Mouse (Mus musculus) heart, embryonic 11.5 days (tissue): ENCODE measurements around the gene Cib3. TPM values are rescaled to one million over a fixed set of nuclear protein-coding genes. Genes with fewer than 3 reads are reported as not detected.

Source experiments
- ATAC-seq: fragments of 200-750 bp; cut with Nextera tagmentation; replicated peaks from 2 replicates; pipeline ENCODE4 v1.8.0; 2017; ENCODE audit warnings: moderate library complexity; ENCODE audit not compliant: insufficient number of reproducible peaks, low FRiP score, low TSS enrichment
- H3K27ac ChIP-seq: fragments of 300-500 bp; sonication (generic); 2 replicates; pipeline ENCODE4 v1.5.1; 2014; ENCODE audit warnings: mild to moderate bottlenecking, low read depth, low read length
- H3K27me3 ChIP-seq: fragments of 300-500 bp; sonication (generic); 2 replicates; pipeline ENCODE4 v1.6.1; 2014; ENCODE audit warnings: mild to moderate bottlenecking, low read length, mixed read lengths; ENCODE audit not compliant: control insufficient read depth, insufficient read depth
- H3K36me3 ChIP-seq: fragments of 300-500 bp; sonication (generic); 2 replicates; pipeline ENCODE4 v1.6.1; 2014; ENCODE audit warnings: mild to moderate bottlenecking, low read length, moderate library complexity, mixed read lengths; ENCODE audit not compliant: control insufficient read depth, insufficient read depth
- H3K4me1 ChIP-seq: fragments of 300-500 bp; sonication (generic); 2 replicates; pipeline ENCODE4 v1.6.1; 2014; ENCODE audit warnings: low read length; ENCODE audit not compliant: control insufficient read depth, insufficient read depth
- H3K4me2 ChIP-seq: fragments of 300-500 bp; sonication (generic); 2 replicates; pipeline ENCODE4 v1.6.1; 2014; ENCODE audit warnings: mild to moderate bottlenecking, moderate library complexity
- H3K4me3 ChIP-seq: fragments of 300-500 bp; sonication (generic); 2 replicates; pipeline ENCODE4 v1.5.1; 2014; ENCODE audit warnings: low read depth, low read length
- H3K9ac ChIP-seq: fragments of 300-500 bp; sonication (generic); 2 replicates; pipeline ENCODE4 v1.6.1; 2014; ENCODE audit warnings: mild to moderate bottlenecking, low read depth, low read length, moderate library complexity
- H3K9me3 ChIP-seq: fragments of 300-500 bp; sonication (generic); replicated peaks from 2 replicates; pipeline ENCODE4 v1.6.1; 2016; ENCODE audit warnings: low read length; ENCODE audit not compliant: control insufficient read depth
- WGBS: fragments of 180-500 bp; shearing (Covaris S2); extraction: QIAGEN DNeasy Blood & Tissue Kit; methylation state at CpG from one replicate; pipeline ENCODE4 v1.1.7; 2014; ENCODE audit not compliant: insufficient replicate concordance; 5-methylcytosine and 5-hydroxymethylcytosine counted together
- polyA plus RNA-seq: library from polyadenylated mRNA; unstranded; fragments of >200 nt; fragmentation: Nextera tagmentation; extraction: Ambion mirVana; gene quantifications from 2 replicates; pipeline ENCODE4 v1.2.1, GENCODE M21; 2014

The Cib3 gene
- polyA plus RNA-seq, 1 experiment from 2014 or later, result not detected

DNA sequence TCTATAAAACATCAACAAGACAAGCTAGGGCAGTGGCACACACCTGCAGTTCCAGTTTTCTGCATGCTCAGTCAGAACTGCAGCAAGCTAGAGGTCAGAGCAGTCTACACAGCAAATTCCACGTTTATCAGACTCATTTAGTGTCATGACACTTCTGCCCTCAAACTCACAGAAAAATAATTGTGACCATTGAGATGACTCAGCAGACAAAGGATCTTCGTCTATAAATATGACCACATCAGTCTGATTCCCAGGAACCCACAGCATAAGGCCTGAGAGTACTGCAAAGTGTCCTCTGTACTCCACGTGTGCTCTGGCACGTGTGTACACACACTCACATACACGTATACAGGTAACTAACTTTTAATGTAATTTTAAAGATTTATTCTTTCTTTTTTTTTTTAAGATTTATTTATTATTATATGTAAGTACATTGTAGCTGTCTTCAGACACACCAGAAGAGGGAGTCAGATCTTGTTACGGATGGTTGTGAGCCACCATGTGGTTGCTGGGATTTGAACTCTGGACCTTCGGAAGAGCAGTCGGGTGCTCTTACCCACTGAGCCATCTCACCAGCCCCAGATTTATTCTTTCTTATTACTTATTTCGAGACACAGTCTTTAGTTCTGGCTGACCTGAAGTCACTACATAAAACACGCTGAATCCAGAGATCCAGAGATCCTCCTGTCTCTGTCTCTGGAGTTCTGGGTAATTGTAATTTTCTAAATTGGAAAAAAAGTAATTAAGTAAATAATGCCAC lies 6.3 kb upstream of the Cib3 start:
- H3K36me3 ChIP-seq, result peaks cover 14% of the 10 kb centered on the region
- H3K27ac ChIP-seq, result peak overlapping the region; percentile 78; the same call in 1 of the 2 replicates
- H3K4me2 ChIP-seq, result peak overlapping the region; percentile 89
- H3K27me3 ChIP-seq, result 0 out of 2 replicates have a peak, but pooled peaks cover 3% of the 10 kb centered on the region
- ATAC-seq, result no peak
- no peaks in the 10 kb centered on the region for H3K9me3 ChIP-seq
- 79% methylated on average over 9 of the region's 10 CpGs for WGBS
- peaks cover 10% of the 10 kb centered on the region for H3K4me1 ChIP-seq
- H3K4me3 ChIP-seq, result peak overlapping the region; percentile 91
- H3K9ac ChIP-seq, result no peak overlapping the region

DNA sequence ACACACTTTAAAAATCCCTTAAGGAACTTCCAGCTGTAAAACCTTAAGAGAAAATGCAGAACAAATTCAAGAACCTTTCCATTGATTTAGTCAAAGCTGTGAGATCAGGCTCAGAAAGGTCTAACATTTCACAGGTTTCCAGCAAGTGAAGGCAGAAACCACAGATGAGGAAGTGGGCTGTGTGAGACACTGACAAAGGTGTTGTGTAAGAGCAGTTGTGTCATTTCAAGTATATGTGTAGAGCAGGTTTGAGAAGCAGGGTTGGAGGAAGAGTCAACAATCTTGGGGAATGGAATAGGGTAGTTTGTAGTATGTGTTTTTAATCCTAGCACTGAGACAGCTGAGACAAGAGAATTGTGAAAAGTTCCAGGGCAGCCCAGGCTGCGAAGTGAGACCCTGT lies 3.2 kb upstream of the Cib3 start:
- Histone ChIP-seq H3K36me3 (no peaks in the 10 kb centered on the region), H3K27me3 (0 out of 2 replicates have a peak, but pooled peaks cover 3% of the 10 kb centered on the region), H3K9ac (no peak overlapping the region), H3K9me3 (no peaks in the 10 kb centered on the region), H3K4me3 (no peak overlapping the region), H3K4me1 (peaks cover 10% of the 10 kb centered on the region), H3K4me2 (no peak overlapping the region), H3K27ac (no peak overlapping the region)
- no peak for ATAC-seq
- 30% methylated on average over 1 of the region's 1 CpGs for WGBS

DNA sequence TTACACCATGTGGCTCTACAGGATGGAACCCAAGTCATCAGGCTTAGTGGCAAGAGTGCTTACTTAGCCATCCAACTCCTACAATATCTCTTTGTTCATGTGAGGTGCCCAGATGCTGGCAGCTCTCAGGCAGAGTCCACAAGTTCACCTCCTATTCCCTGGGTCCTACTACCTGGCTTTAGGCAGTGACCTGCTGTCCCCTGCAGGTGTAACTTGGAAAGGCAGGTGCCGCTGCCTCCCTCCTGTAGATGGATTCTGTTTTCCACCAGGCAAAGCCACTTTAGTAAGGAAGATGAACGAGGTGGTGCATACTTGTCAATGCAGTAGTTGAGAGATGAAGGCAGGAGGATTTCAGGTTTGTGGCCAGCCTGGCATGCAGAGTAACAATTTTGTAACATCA lies 2.4 kb upstream of the Cib3 start:
- no peaks in the 10 kb centered on the region for H3K9me3 ChIP-seq
- H3K27ac ChIP-seq, result no peak overlapping the region
- no peaks in the 10 kb centered on the region for H3K36me3 ChIP-seq
- H3K4me2 ChIP-seq, result no peak overlapping the region
- WGBS, result 38% methylated on average over 2 of the region's 2 CpGs
- H3K9ac ChIP-seq, result no peak overlapping the region
- no peak overlapping the region for H3K4me3 ChIP-seq
- H3K27me3 ChIP-seq, result 0 out of 2 replicates have a peak, but pooled peaks cover 3% of the 10 kb centered on the region
- ATAC-seq, result no peak
- peaks cover 2% of the 10 kb centered on the region; the same call in 1 of the 2 replicates for H3K4me1 ChIP-seq

DNA sequence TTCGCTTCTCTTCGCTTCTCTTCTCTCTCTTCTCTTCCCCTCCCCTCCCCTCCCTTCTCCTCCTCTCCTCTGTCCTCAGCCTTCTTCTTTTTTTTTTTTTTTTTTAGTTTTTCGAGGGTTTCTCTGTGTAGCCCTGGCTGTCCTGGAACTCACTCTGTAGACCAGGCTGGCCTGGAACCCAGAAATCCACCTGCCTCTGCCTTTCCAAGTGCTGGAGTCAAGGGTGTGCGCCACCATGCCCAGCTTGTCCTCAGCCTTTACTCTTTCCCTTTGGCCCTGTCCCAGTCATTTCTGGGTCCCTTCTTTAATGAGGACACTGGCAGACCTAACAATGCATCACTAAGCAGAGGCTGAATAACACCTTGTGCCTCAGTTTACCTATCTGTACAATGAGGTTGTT lies 899 bp upstream of the Cib3 start, which contains the start of gene Gm11034:
Gene Gm11034, minus strand, starts transcription at position 101 of the 400 bp plus-strand sequence.
- Histone ChIP-seq H3K4me2 (no peak within 1 kb of the TSS), H3K9me3 (no peaks in the 10 kb centered on the region), H3K27ac (no peak within 1 kb of the TSS), H3K4me3 (no peak within 1 kb of the TSS), H3K4me1 (no peaks in the 10 kb centered on the region), H3K36me3 (no peaks in the 10 kb centered on the region), H3K27me3 (0 out of 2 replicates have a peak, but pooled peaks cover 3% of the 10 kb centered on the region), H3K9ac (no peak within 1 kb of the TSS)
- WGBS, result 68% methylated on average over 4 of the region's 4 CpGs
- no peak for ATAC-seq

DNA sequence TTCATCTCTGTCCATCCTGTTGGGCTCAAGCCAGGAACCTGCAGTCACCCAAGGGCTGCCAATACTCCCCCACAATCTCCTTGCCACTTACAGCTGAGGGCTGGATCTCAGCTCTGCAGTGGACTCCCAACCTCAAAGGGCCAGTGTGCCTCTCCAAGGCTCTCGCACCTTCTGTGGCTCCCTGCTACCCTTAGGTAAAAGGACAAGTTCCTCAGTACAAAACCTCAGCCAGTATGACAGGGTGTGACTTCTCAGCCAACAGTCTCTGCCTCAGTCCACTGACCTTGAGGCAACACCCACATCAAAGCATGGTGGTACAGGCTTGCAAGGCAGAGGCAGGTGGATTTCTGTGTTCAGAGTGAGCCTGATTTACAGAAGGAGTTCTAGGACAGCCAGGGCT lies 791 bp downstream of the Cib3 start:
- Histone ChIP-seq H3K9me3 (no peaks in the 10 kb centered on the region), H3K36me3 (no peaks in the 10 kb centered on the region), H3K27ac (no peak overlapping the region), H3K9ac (no peak overlapping the region), H3K4me3 (no peak overlapping the region), H3K4me2 (no peak overlapping the region), H3K4me1 (no peaks in the 10 kb centered on the region), H3K27me3 (0 out of 2 replicates have a peak, but pooled peaks cover 3% of the 10 kb centered on the region)
- 83% methylated on average over 1 of the region's 1 CpGs for WGBS
- ATAC-seq, result no peak

DNA sequence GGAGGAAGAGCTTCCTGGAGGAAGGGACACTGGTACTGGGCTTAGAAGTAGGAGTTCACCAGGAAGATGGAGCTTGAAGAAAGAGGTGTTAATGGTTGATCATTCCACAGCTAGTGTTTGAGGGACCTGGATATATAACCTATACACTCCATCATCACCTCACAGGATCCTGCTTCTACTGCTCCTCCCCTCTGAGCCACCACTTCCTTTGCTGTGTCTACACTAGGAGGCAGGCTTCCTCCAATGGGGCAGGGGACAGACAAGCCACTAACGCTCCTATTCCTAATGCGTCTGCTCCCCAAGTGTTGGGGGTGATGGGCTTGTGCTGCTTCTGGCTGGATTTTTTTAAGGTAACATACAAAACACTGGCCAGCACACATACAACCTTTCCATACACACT lies 1.9 kb downstream of the Cib3 start:
- 57% methylated on average over 2 of the region's 2 CpGs for WGBS
- no peak overlapping the region for H3K4me3 ChIP-seq
- no peaks in the 10 kb centered on the region for H3K36me3 ChIP-seq
- no peak for ATAC-seq
- H3K4me1 ChIP-seq, result no peaks in the 10 kb centered on the region
- no peaks in the 10 kb centered on the region for H3K27me3 ChIP-seq
- H3K4me2 ChIP-seq, result no peak overlapping the region
- no peak overlapping the region for H3K9ac ChIP-seq
- no peak overlapping the region for H3K27ac ChIP-seq
- H3K9me3 ChIP-seq, result no peaks in the 10 kb centered on the region

DNA sequence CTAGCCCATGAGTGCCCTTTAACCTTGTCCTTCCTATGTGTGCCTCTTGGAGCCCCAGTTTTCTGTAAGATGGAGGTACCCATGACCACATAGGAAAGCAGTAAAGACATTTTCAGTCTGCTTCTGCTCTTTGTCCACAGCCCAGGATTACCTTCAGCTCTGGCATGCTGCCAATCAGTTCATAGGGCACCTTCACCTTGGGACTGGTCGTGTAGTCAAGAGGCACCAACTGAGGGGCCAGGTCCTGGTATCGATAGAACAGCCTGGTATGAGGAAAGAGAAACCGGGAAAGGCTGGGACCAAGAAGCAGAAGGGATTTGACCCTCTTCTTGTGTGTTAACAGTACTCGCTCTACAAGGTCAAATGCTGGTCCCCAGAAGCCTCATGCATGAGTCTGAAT lies 2.4 kb downstream of the Cib3 start:
- H3K4me2 ChIP-seq, result no peak overlapping the region
- H3K4me3 ChIP-seq, result no peak overlapping the region
- no peak overlapping the region for H3K9ac ChIP-seq
- H3K4me1 ChIP-seq, result no peaks in the 10 kb centered on the region
- no peak overlapping the region for H3K27ac ChIP-seq
- no peaks in the 10 kb centered on the region for H3K36me3 ChIP-seq
- ATAC-seq, result no peak
- no peaks in the 10 kb centered on the region for H3K27me3 ChIP-seq
- WGBS, result 68% methylated on average over 4 of the region's 4 CpGs
- no peaks in the 10 kb centered on the region for H3K9me3 ChIP-seq

DNA sequence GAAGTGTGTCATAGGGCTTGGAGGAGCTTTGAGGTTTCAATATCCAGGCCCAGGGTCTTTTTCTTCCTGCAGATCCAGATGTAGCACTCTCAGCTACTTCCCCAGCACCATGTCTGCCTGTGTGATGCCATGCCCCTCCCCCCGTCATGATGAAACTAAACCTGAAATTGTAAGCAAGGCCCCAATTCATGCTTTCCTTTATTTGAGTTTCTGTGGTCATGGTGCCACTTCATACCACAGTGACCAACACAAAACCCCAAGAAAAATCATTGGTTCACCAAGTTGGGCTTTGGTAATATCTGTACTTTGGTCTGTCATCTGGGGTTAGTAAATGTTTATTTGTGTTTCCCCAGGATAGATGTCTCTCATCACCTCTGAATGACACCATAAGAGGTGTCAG lies 4.1 kb downstream of the Cib3 start:
- Histone ChIP-seq H3K27ac (no peak overlapping the region), H3K9ac (no peak overlapping the region), H3K36me3 (no peaks in the 10 kb centered on the region), H3K4me3 (no peak overlapping the region), H3K9me3 (0 out of 2 replicates have a peak, but pooled peaks cover 2% of the 10 kb centered on the region), H3K4me2 (no peak overlapping the region), H3K27me3 (no peaks in the 10 kb centered on the region), H3K4me1 (no peaks in the 10 kb centered on the region)
- WGBS, result 63% methylated on average over 1 of the region's 1 CpGs
- no peak for ATAC-seq

DNA sequence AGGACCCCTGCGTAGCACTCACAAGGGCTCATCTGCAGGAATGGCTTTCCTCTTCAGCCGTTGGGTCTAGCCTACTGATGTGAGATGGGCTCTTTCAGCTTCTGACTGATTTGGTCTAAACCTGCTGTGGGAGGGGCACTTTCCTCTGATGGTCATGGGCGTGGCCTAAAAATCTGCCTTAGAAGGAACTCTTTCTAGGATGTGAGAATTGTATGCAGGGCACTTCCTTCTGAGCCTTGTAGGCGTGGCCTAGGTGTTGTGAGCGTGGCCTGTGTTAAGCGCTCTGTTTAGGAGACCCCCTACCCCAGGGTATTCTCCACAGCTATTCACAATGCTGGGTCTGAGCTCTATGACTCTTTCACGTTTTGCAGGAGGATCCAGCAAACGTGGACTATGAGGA lies 14.6 kb downstream of the Cib3 start:
- H3K4me2 ChIP-seq, result no peak overlapping the region
- H3K36me3 ChIP-seq, result no peaks in the 10 kb centered on the region
- WGBS, result 48% methylated on average over 8 of the region's 8 CpGs
- no peak overlapping the region for H3K4me3 ChIP-seq
- no peaks in the 10 kb centered on the region for H3K27me3 ChIP-seq
- H3K27ac ChIP-seq, result no peak overlapping the region
- no peak for ATAC-seq
- no peaks in the 10 kb centered on the region for H3K4me1 ChIP-seq
- peaks cover 8% of the 10 kb centered on the region for H3K9me3 ChIP-seq
- H3K9ac ChIP-seq, result no peak overlapping the region
